Mouse (Mus musculus): ENCODE results near the gene Smchd1.

DNA sequence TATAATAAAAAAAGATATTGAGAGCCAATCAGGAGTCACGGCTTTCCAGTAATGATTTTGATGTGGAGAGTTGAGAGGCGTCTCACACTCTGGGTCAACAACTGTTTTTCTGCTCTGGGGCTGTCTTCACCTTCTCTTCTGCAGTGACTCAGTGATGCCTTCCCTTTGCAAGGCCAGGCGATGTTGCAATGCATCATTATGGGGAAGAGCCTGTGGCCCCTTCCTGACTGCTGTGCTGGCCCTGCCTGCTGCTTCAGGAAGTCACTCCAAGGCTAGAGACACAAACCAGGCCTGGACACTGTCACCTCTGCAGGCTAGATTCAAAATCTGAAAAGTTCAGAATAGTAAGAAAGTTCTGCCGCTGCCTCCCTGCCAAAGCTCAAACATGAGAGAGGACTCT, 175.3 kb downstream of the Smchd1 start:
- no peak for TF ChIP-seq GATA1 (IDR thresholded peaks at IDR 0.05; ENCODE audit: borderline replicate concordance, low read length)
- no peak for TF ChIP-seq FLI1 (IDR thresholded peaks at IDR 0.05; ENCODE audit: low read length)
